Mouse (Mus musculus) spleen, postnatal 36 days (tissue): ENCODE data around the gene Rpl10a.
"Not testable (repeated sequence)": the region's sequence is repeated elsewhere in the genome, so short reads cannot be mapped to it uniquely, and the experiment has no call there.

Experiments used
- DNase-seq, 2 experiments: peaks; one replicate each; pipeline ENCODE4 v3.0.0; 2022; ENCODE audit warnings: low spot score in 2 of 2, mixed read lengths in 1 of 2

Gene Rpl10a

DNA sequence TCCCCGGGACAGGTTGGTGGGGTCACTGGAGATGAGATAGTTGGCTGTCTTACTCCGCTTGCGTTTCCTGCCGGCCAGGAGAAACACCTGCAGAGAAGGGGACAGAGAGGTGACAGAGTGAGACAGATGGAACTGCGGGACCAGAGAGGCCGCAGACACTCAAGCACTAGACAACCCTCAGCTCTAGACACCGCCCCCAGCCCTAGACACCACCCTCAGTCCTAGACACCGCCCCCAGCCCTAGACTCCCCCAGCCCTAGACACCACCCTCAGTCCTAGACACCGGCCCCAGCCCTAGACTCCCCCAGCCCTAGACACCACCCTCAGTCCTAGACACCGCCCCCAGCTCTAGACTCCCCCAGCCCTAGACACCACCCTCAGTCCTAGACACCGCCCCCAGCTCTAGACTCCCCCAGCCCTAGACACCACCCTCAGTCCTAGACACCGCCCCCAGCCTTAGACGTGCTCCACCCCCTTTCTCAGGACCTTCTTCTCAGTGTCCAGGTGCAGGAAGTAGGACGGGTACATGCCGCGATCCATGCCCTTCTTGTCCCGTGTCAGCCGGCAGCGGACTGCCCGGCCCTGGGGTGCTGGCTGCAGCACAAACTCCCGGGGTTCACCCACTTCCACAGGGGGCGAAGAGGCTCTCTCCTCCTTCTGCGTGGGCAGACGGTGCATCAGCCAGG, 30.4 kb downstream of the Rpl10a start:
- not testable (repeated sequence) for DNase-seq

GRCm38 (mm10) chr17:28360531-28361277, 32.4 kb downstream of the Rpl10a start:
- no peak for DNase-seq

- no peak for DNase-seq
These were observed 33.8 kb downstream of the Rpl10a start for GRCm38 (mm10) chr17:28361921-28362652.

DNA sequence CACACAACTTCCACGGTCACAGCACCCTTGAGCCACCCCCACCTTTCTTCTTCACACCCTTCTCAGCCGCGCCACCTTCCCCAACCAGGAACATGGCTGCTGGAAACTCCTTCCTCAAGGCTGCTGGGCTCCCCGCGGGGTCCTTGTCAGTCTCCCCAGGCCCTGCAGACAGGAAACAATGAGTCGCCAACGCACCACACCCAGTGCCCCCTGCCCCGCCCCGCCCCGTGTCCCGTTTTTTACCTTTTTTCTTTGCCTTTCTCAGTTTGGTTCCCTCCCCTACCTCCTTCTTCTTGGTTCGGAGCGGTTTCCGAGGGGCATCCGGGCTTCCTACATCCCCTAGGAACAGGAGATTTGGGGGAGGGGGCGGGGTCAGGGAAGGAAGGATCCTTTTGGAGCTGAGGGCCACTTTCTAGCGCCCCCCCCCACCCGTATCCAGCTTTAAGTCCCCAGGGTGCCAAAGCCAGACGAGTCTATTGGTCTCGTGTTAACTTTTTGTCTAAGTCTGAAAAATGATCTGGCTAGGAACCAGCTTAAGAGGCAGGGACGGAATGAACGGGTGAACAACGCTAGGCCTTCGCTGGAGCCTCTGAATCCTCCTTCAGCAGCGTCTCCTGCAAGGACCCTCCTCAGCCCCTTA, 34.5 kb downstream of the Rpl10a start:
- no peak for DNase-seq

GRCm38 (mm10) chr17:28363507-28363906, 35.2 kb downstream of the Rpl10a start:
- no peak for DNase-seq

- DNase-seq: no peak
These were observed 36.9 kb downstream of the Rpl10a start, which contains the start of gene Tulp1 for GRCm38 (mm10) chr17:28365122-28365521. Gene Tulp1 (minus strand): TSS chr17:28365222.

DNA sequence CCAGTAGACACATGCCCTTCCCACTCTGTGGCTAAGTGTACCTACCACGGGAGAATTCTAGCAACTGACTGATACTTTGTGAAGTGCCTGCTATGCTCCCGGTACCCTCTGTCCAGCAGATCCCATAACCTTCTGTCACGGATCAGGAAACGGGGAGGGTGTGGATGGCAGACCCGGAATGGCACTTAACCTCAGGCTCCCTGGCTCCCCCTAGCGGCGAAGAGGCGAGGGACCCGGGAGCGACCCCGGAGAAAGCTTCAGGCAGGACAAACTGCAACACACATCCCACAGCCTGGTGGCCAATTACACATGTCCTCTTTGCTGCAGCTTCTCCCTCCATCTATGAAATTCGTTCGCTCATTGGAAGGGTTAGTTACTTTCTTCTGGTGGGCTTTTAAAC, 40.2 kb downstream of the Rpl10a start:
- DNase-seq: peak; percentile 45 to 51

- DNase-seq: no peak
These were observed 40.8 kb downstream of the Rpl10a start for GRCm38 (mm10) chr17:28369056-28369455.

GRCm38 (mm10) chr17:28371286-28371685, 43.0 kb downstream of the Rpl10a start:
- no peak for DNase-seq

DNA sequence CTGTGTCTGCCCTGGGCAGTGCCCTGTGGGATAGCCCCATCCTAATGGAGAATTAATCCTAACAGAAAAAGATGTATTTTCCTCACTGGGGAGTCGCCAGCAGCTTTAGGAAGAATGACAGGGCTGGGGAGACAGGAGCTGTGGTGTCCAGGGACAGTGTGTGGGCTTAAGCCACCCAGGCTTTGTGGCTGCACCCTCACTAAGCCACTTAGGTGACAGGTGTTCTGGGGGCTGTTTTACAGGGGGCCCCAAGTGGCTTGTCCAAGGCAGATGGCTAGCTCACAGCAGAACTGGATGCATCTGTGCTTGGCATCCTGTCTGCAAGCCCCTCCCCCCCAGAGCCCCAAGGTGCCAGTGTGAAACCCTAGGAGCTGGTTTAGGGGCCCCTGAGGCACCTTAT, 43.7 kb downstream of the Rpl10a start:
- no peak for DNase-seq

DNA sequence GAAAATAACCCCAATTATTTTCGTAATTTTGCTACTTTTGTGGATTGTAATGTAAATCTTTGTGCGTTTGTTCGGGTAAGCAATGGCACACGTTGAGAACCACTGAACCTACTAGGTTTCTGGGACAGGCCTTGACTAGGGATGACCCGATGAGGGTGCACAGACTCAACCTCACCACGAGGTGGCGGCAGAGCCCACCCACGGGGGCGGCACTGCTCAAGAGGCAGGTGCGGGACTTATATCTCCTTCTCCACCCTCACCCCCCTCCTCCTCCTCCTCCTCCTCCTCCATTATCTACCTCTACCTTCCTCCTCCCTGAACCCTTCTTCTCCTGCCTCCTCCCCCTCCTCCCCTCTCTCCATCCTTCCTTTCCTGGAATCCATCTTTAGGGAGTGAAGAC, 45.5 kb downstream of the Rpl10a start:
- peak; percentile 32 to 45 for DNase-seq

DNA sequence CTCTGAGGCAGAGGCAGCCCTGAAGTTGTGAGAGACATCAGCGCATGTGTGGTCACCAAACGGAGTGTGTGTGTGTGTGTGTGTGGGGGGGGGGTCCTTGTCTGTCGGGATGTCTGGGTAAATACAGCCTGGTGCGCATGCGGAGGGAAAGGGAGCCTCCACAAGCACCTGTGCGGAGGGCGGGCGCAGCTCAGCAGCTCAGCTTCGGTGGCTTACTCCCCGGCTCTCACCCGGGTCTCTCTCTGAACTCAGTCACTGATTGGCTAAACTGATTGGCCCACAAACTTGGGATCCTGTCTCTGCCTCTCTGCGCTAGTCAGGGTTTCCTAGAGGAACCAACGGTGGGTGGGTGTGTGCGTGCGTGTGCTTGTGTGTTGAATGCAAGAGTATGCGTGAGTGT, 46.2 kb downstream of the Rpl10a start:
- DNase-seq: no peak

DNA sequence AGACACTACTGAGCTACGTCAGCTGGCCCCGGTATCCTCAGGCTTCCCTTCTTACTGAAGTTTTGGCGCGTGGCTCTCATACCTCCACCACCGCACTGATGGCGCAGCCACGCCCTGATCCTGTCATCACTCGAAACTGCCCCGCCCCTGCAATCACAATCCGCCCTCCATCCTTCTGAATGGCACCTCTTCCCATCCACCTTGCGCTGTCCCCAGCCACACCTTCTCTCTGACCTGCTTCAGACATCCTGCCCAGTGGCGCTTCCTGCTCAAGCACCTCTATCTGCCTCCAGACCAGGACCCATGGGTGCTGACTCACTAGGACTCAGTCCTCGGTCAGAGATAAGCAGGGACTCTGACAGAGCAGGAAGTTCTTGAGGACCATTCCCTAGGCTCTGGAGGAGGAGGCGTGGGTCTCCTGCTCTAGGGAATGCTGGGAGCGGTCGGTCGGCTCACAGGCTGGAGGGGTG, 47.4 kb downstream of the Rpl10a start:
- no peak for DNase-seq

GRCm38 (mm10) chr17:28380255-28380654, 52.0 kb downstream of the Rpl10a start:
- no peak for DNase-seq
